Mouse (Mus musculus) cerebellum, adult 2 months (tissue): ENCODE results near the gene Racgap1. TPM values are rescaled to one million over a fixed set of nuclear protein-coding genes. Genes with fewer than 3 reads are reported as not detected.

Source experiments
- DNase-seq, 2 experiments: peaks; one replicate each; pipeline ENCODE4 v3.0.0; 2021
- H3K27ac ChIP-seq: fragments of 200-500 bp; 2 replicates; pipeline ENCODE4 v1.5.1; 2012; ENCODE audit warnings: low read length, control low read depth, inconsistent platforms; ENCODE audit not compliant: insufficient read depth
- H3K27me3 ChIP-seq: fragments of 200-500 bp; 2 replicates; pipeline ENCODE4 v1.6.1; 2012; ENCODE audit warnings: inconsistent platforms, mild to moderate bottlenecking, low read length, moderate library complexity; ENCODE audit not compliant: control insufficient read depth, insufficient read depth
- H3K4me1 ChIP-seq: fragments of 200-500 bp; 2 replicates; pipeline ENCODE4 v1.6.1; 2011; ENCODE audit warnings: low read length; ENCODE audit not compliant: control insufficient read depth, insufficient read depth
- H3K4me3 ChIP-seq: fragments of 200-500 bp; replicated peaks from 2 replicates; pipeline ENCODE3; 2011; ENCODE audit warnings: mild to moderate bottlenecking, low read depth, low read length, control low read depth; ENCODE audit not compliant: insufficient read depth
- CTCF ChIP-seq: fragments of 200-500 bp; IDR thresholded peaks from 2 replicates; pipeline ENCODE4 v1.5.1; 2011; ENCODE audit warnings: low read depth, mild to moderate bottlenecking, control low read depth, low read length, moderate library complexity, borderline replicate concordance; ENCODE audit not compliant: insufficient read depth
- POLR2A ChIP-seq: fragments of 200-500 bp; IDR thresholded peaks from 2 replicates; pipeline ENCODE4 v1.6.1; 2011; ENCODE audit warnings: low read length, control low read depth, borderline replicate concordance; ENCODE audit not compliant: insufficient read depth
- WGBS: fragments of 180-500 bp; shearing (Covaris S2); methylation state at CpG from one replicate; pipeline ENCODE4 v1.1.7; 2018; 5-methylcytosine and 5-hydroxymethylcytosine counted together
- polyA plus RNA-seq: library from polyadenylated mRNA; depleted of rRNA; stranded (reverse); fragments of >200 nt; gene quantifications from 2 replicates; pipeline ENCODE4 v1.2.3, GENCODE M21; 2012; rRNA removed

Gene Racgap1
- 15.5 and 15.6 TPM in 2 replicates for polyA plus RNA-seq

GRCm38 (mm10) chr15:99651163-99651872 is at the start of gene Racgap1:
Gene Racgap1, minus strand, starts transcription at chr15:99651656.
- DNase-seq, result peak; percentile 96 to 97
- H3K27ac ChIP-seq, result no peak within 1 kb of the TSS
- TF ChIP-seq CTCF (no peak), POLR2A (no peak)
- H3K4me3 ChIP-seq, result peak within 1 kb of the TSS; percentile 65
- whole genome bisulfite sequencing, result under 1% methylated on average over 68 of the region's 68 CpGs
- 0 out of 2 replicates have a peak, but pooled peaks cover 3% of the 10 kb centered on the region for H3K4me1 ChIP-seq
- H3K27me3 ChIP-seq, result no peaks in the 10 kb centered on the region

DNA sequence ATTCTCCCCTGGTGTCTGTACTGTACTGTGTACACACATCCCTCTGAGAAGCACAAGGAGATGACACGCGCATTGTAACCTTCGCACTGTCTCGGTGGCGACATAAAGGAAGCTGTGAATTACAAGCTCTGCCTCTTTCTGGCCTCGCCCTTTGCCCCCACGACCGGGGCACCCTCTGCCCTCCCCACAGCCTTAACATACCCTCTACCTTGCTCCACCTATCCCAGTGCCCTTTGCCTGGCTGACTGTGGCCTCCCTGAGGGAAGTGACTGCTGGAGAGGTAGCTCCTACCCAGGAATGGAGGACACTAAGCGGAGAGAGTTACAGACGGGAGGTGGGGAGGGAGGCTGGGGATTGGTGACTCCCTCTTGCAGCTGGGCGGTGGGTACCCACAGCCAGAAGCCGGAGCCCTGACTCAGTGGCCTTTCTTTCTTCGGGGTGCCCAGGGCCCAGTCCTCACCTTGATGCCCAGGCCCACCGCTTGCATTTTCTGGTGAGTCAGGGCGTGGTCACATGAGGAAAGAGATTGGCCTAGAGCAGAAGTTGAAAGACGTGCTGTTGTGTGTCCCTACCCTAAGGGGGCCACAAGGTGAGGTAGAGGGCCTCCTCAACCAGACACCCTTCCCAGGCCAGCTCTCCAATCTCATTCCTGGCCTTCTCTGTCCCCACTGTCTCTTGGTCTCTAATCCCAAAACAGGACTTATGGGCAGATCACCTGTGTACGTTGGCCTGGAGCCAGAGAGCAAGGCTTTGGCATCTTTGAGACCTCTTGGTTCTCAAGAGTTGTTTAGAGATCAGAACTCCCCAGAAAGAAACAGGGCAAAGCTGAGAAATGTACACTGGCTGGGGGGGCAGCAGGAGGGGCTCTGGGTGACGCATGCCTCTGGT is 49.0 kb upstream of the Racgap1 start:
- Histone ChIP-seq H3K4me3 (no peak overlapping the region), H3K4me1 (peaks cover 18% of the 10 kb centered on the region), H3K27me3 (no peaks in the 10 kb centered on the region), H3K27ac (no peak overlapping the region)
- DNase-seq, result peak in 1 of 2 experiments; percentile 36
- TF ChIP-seq POLR2A, result no peak
- 87% methylated on average over 18 of the region's 18 CpGs for WGBS

DNA sequence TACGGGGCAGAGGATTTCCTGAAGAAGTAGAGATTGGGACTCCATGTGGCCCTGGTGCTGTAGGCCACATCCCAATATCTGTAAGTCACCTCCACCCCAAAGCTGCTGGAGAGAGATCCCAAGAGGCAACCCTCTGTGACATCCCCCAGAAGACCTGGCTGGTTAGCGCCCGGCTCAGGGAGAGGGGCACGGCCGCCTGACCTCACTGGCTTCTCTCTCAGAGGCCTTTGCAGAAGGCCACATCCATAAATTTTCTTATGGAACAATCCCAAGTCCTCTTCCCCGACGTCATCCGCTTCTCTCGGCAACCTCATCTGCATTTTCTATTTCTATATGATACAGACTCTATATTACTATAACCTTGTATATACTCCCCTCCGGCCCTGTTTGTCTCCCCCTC is 48.3 kb upstream of the Racgap1 start:
- no peak for TF ChIP-seq CTCF
- 87% methylated on average over 10 of the region's 10 CpGs for WGBS
- Histone ChIP-seq H3K27me3 (no peaks in the 10 kb centered on the region), H3K4me1 (peaks cover 18% of the 10 kb centered on the region), H3K4me3 (no peak overlapping the region), H3K27ac (no peak overlapping the region)
- no peak for DNase-seq

DNA sequence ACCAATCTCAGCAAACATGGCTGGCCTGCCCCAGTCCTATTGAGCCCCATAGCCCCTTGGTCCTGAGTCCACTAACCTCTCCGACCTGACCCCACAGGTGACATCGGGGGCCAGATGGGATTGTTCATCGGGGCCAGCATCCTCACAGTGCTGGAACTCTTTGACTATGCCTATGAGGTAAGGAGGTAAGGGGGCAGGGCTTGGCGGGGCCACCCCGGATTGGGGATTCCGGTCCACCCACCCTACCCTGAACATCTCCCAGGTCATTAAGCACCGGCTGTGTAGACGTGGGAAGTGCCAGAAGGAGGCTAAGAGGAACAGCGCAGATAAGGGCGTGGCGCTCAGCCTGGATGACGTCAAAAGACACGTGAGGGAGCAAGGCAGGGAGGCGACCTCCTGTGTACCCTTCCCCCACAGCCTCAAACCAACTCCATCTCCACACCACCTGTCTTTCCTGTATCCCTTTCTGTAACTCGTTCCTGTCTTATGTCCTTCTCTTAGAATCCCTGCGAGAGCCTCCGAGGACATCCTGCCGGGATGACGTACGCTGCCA is 47.2 kb upstream of the Racgap1 start:
- DNase-seq, result peak in 1 of 2 experiments; percentile 54
- no peak overlapping the region for H3K4me3 ChIP-seq
- TF ChIP-seq POLR2A (no peak), CTCF (no peak)
- 36% methylated on average over 20 of the region's 20 CpGs for WGBS
- no peak overlapping the region for H3K27ac ChIP-seq
- H3K27me3 ChIP-seq, result no peaks in the 10 kb centered on the region
- H3K4me1 ChIP-seq, result peaks cover 10% of the 10 kb centered on the region

DNA sequence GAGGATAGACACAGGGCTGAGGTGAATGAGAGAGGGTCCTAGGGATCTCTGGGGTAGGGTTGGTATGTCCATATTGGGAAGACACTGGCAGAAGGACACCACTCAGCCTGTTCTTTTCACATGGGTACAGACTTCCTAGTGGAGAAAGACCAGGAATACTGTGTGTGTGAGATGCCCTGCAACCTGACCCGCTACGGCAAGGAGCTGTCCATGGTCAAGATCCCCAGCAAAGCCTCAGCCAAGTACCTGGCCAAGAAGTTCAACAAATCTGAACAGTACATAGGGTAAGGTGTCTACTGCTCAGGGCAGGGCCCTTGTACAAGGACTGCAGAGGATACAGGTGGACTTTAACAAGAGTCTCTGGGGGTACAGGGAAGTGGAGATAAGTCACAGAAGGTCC is 45.9 kb upstream of the Racgap1 start:
- Histone ChIP-seq H3K4me1 (peaks cover 11% of the 10 kb centered on the region), H3K27me3 (no peaks in the 10 kb centered on the region), H3K4me3 (no peak overlapping the region), H3K27ac (no peak overlapping the region)
- DNase-seq, result no peak
- TF ChIP-seq CTCF (no peak), POLR2A (no peak)
- WGBS, result 72% methylated on average over 2 of the region's 2 CpGs

DNA sequence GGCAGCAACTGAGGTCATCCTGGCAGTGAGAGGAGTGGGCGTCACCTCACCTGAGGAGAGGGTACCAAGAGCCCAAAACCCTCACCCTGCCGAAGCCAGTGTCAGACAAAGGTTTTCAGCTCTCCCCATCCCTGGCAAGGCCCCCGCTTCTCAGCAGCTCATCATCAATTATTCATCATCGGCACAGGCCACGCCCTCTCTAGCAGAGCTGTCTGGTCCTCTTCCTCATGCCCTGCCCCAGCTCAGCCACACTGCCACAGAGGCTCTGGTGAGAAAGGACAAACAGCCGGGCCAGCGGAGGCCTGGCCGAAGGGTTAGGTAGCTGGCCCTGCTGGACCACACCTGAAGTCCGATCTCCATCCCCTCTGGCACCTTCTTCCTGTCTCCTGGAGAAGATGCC is 40.5 kb upstream of the Racgap1 start:
- DNase-seq, result peak in 1 of 2 experiments; percentile 29
- H3K27me3 ChIP-seq, result no peaks in the 10 kb centered on the region
- TF ChIP-seq CTCF (no peak), POLR2A (no peak)
- no peak overlapping the region for H3K4me3 ChIP-seq
- H3K27ac ChIP-seq, result no peak overlapping the region
- 44% methylated on average over 9 of the region's 9 CpGs for WGBS
- peaks cover 21% of the 10 kb centered on the region for H3K4me1 ChIP-seq

GRCm38 (mm10) chr15:99690924-99691323 is 39.5 kb upstream of the Racgap1 start:
- no peak overlapping the region for H3K27ac ChIP-seq
- H3K4me1 ChIP-seq, result peaks cover 21% of the 10 kb centered on the region
- no peaks in the 10 kb centered on the region for H3K27me3 ChIP-seq
- 60% methylated on average over 4 of the region's 4 CpGs for WGBS
- DNase-seq, result no peak
- no peak overlapping the region for H3K4me3 ChIP-seq
- TF ChIP-seq CTCF (no peak), POLR2A (no peak)
